Mouse (Mus musculus): ENCODE measurements at regions not wholly inside any gene's neighbourhood (a gene's known extent, or its start where the extent isn't known, plus 50 kb on each side); places are given as distances from the start of the nearest gene placed in this dataset.
"Not testable (repeated sequence)": the region's sequence is repeated elsewhere in the genome, so short reads cannot be mapped to it uniquely, and the experiment has no call there.

DNA sequence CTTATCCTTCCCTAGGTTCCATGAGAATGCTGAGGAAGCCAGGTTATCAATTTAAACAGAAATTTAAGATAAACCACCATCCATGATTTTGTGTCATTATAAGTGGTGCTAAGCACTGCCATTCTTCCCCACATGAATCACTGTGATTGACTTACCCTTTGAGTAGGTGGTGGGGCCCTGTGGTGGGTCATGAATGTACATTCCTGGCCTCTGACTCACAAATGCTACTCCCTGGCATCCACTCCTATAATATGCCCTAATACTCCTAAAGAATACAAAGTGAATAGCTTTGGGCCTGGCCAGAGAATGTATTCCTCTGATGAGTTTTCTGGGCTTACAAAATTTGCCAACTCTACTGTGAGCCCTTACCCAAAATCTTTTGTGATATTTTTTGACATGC lies 325.6 kb upstream of the Hsf2 start:
- Histone ChIP-seq H3K27ac (replicated peaks) (no peak overlapping the region), H3K36me3 (no peaks in the 10 kb centered on the region), H3K4me3 (no peak overlapping the region), H3K27me3 (ENCODE audit: low read depth, poor library complexity, severe bottlenecking) (no peaks in the 10 kb centered on the region), H3K4me1 (no peaks in the 10 kb centered on the region), H3K9me3 (replicated peaks) (no peaks in the 10 kb centered on the region)
- no peak for DNase-seq (ENCODE audit: low spot score)

GRCm38 (mm10) chr10:57163359-57163758 lies 322.8 kb upstream of the Hsf2 start:
- DNase-seq (ENCODE audit: low spot score): no peak
- no peaks in the 10 kb centered on the region for H3K9me3 ChIP-seq (replicated peaks)
- no peaks in the 10 kb centered on the region for H3K4me1 ChIP-seq
- WGBS: 77% methylated on average over 5 of the region's 5 CpGs
- H3K36me3 ChIP-seq: no peaks in the 10 kb centered on the region
- no peak overlapping the region for H3K4me3 ChIP-seq
- H3K27ac ChIP-seq (replicated peaks): no peak overlapping the region
- no peaks in the 10 kb centered on the region for H3K27me3 ChIP-seq (ENCODE audit: low read depth, poor library complexity, severe bottlenecking)

DNA sequence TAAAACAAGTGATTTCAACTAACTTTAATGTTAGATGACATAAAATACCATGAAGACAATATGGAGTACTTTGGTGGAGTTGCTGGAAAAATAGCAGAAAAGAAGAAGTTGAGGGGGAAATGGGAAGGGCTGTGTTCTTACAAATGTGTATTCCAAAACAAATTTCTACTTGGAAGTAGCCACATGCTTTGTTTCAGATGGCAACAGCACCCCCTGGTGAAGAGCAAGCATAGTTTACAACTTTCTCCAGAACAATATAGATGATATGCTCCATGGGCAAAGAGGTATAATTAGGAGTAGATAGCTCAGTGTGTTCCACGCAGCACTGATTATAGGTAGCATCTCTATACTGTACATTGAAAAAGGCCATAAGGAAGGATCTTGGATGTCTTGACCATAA lies 302.6 kb upstream of the Hsf2 start:
- Histone ChIP-seq H3K27me3 (ENCODE audit: low read depth, poor library complexity, severe bottlenecking) (no peaks in the 10 kb centered on the region), H3K4me1 (no peaks in the 10 kb centered on the region), H3K4me3 (no peak overlapping the region), H3K36me3 (no peaks in the 10 kb centered on the region), H3K27ac (replicated peaks) (no peak overlapping the region), H3K9me3 (replicated peaks) (no peaks in the 10 kb centered on the region)
- peak; percentile 18 for DNase-seq (ENCODE audit: low spot score)
- 77% methylated on average over 1 of the region's 1 CpGs for WGBS

- no peaks in the 10 kb centered on the region for H3K9me3 ChIP-seq (replicated peaks)
- no peak overlapping the region for H3K4me3 ChIP-seq
- no peaks in the 10 kb centered on the region for H3K4me1 ChIP-seq
- H3K27me3 ChIP-seq (ENCODE audit: low read depth, poor library complexity, severe bottlenecking): no peaks in the 10 kb centered on the region
- H3K36me3 ChIP-seq: no peaks in the 10 kb centered on the region
- no peak for DNase-seq (ENCODE audit: low spot score)
- no peak overlapping the region for H3K27ac ChIP-seq (replicated peaks)
Measured at GRCm38 (mm10) chr10:57210701-57211100, 275.5 kb upstream of the Hsf2 start.

GRCm38 (mm10) chr10:57231117-57231516 lies 255.1 kb upstream of the Hsf2 start:
- no peaks in the 10 kb centered on the region for H3K27me3 ChIP-seq (ENCODE audit: low read depth, poor library complexity, severe bottlenecking)
- no peaks in the 10 kb centered on the region for H3K4me1 ChIP-seq
- no peak overlapping the region for H3K4me3 ChIP-seq
- 81% methylated on average over 3 of the region's 3 CpGs for WGBS
- DNase-seq (ENCODE audit: low spot score): no peak
- H3K9me3 ChIP-seq (replicated peaks): no peaks in the 10 kb centered on the region
- no peaks in the 10 kb centered on the region for H3K36me3 ChIP-seq
- no peak overlapping the region for H3K27ac ChIP-seq (replicated peaks)

DNA sequence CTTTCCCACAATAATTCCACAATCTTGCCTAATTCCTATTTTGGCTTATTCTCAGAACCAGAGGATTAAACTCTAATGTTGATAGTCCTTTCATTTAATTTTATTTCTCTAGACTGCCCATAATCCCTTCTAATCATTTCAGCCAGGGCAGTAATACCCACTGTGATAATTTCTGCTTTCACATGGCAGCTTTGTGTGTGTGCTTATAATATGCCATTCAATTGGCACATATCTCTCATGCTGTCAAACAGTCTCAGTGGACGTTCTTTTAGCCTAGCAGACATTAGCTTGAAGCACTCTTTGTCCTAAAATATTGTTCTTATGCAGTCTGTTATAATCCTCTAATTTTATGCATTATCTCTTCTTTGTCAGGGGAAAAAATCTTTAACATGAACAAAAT lies 205.0 kb upstream of the Hsf2 start:
- Histone ChIP-seq H3K27ac (replicated peaks) (no peak overlapping the region), H3K4me3 (no peak overlapping the region), H3K27me3 (ENCODE audit: low read depth, poor library complexity, severe bottlenecking) (no peaks in the 10 kb centered on the region), H3K4me1 (no peaks in the 10 kb centered on the region), H3K36me3 (no peaks in the 10 kb centered on the region), H3K9me3 (replicated peaks) (no peaks in the 10 kb centered on the region)
- WGBS: 58% methylated on average over 1 of the region's 1 CpGs
- no peak for DNase-seq (ENCODE audit: low spot score)

GRCm38 (mm10) chr10:57282896-57283295 lies 203.3 kb upstream of the Hsf2 start:
- WGBS: 81% methylated on average over 5 of the region's 5 CpGs
- Histone ChIP-seq H3K4me1 (no peaks in the 10 kb centered on the region), H3K36me3 (no peaks in the 10 kb centered on the region), H3K9me3 (replicated peaks) (no peaks in the 10 kb centered on the region), H3K27me3 (ENCODE audit: low read depth, poor library complexity, severe bottlenecking) (no peaks in the 10 kb centered on the region), H3K4me3 (no peak overlapping the region), H3K27ac (replicated peaks) (no peak overlapping the region)
- DNase-seq (ENCODE audit: low spot score): no peak

GRCm38 (mm10) chr10:57291596-57291995 lies 194.6 kb upstream of the Hsf2 start:
- no peak for DNase-seq (ENCODE audit: low spot score)
- no peaks in the 10 kb centered on the region for H3K27me3 ChIP-seq (ENCODE audit: low read depth, poor library complexity, severe bottlenecking)
- H3K4me3 ChIP-seq: no peak overlapping the region
- no peaks in the 10 kb centered on the region for H3K4me1 ChIP-seq
- no peaks in the 10 kb centered on the region for H3K9me3 ChIP-seq (replicated peaks)
- 92% methylated on average over 10 of the region's 10 CpGs for WGBS
- no peak overlapping the region for H3K27ac ChIP-seq (replicated peaks)
- H3K36me3 ChIP-seq: no peaks in the 10 kb centered on the region

GRCm38 (mm10) chr10:57313799-57314198 lies 172.4 kb upstream of the Hsf2 start:
- WGBS: 91% methylated on average over 3 of the region's 3 CpGs
- no peaks in the 10 kb centered on the region for H3K27me3 ChIP-seq (ENCODE audit: low read depth, poor library complexity, severe bottlenecking)

DNA sequence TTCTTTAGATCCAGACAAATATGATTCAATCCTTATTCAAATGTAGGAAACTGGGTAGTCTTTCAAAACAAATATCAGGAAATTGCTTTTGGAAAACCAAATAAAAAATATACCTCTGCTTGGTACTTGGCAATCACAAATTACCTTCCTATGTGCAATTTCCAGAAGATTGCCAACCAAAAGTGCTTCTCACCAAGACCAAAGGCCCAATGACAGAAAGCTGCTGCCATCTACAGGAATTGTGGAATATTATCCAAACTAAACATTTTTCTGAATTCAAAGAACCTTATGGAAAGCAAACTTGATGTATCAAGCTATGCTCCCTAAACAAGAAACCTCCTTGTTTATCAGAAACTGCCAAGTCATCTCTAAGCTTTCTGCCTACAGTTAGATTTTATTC lies 169.1 kb upstream of the Hsf2 start:
- H3K36me3 ChIP-seq: no peaks in the 10 kb centered on the region
- no peak overlapping the region for H3K27ac ChIP-seq (replicated peaks)
- H3K4me1 ChIP-seq: no peaks in the 10 kb centered on the region
- no peaks in the 10 kb centered on the region for H3K27me3 ChIP-seq (ENCODE audit: low read depth, poor library complexity, severe bottlenecking)
- no peaks in the 10 kb centered on the region for H3K9me3 ChIP-seq (replicated peaks)
- no peak overlapping the region for H3K4me3 ChIP-seq
- DNase-seq (ENCODE audit: low spot score): no peak

More at GRCm38 (mm10) chr10:57313799-57314198, 172.4 kb upstream of the Hsf2 start:
- Histone ChIP-seq H3K36me3 (no peaks in the 10 kb centered on the region), H3K27ac (replicated peaks) (no peak overlapping the region), H3K9me3 (replicated peaks) (no peaks in the 10 kb centered on the region), H3K4me1 (no peaks in the 10 kb centered on the region), H3K4me3 (no peak overlapping the region)
- DNase-seq (ENCODE audit: low spot score): no peak

- DNase-seq (ENCODE audit: low spot score): no peak
- no peaks in the 10 kb centered on the region for H3K9me3 ChIP-seq (replicated peaks)
- no peak overlapping the region for H3K27ac ChIP-seq (replicated peaks)
- WGBS: 64% methylated on average over 2 of the region's 2 CpGs
- H3K36me3 ChIP-seq: no peaks in the 10 kb centered on the region
- H3K4me3 ChIP-seq: no peak overlapping the region
- no peaks in the 10 kb centered on the region for H3K27me3 ChIP-seq (ENCODE audit: low read depth, poor library complexity, severe bottlenecking)
- H3K4me1 ChIP-seq: no peaks in the 10 kb centered on the region
Measured at GRCm38 (mm10) chr10:57319171-57319570, 167.0 kb upstream of the Hsf2 start.

DNA sequence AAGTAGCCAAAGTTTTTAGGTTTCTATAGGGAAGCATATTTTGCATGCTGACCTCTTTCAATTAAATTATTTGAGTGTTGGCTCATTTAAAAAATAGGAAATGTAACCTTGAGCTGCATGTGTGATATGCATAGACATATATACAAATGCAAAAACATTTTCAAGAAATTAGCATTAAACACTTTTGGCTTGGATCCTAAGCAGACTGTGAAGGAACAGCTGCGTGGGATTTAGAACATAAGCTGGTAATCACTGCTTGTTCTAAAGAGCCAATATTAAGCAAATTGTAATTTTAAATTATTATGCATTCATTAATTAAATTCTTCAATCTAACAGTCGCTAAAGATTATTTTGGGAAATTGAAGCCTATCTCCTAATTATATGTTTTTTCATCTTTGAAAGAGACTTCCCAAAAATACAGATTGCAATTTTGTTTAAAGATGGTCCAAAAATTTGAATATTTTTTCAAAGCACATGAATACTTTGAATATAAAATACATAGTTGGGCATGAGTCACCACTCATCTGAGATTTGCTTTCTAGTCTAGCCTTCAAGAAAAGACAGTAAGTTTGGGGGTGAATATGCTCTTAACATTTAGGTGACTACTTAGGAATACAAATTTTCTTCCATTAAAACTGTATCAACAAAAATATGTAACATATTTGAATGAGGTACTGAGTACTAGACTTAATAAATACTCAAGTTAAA lies 163.3 kb upstream of the Hsf2 start:
- 84% methylated on average over 2 of the region's 2 CpGs for WGBS
- no peak for DNase-seq (ENCODE audit: low spot score)
- no peak overlapping the region for H3K4me3 ChIP-seq
- no peak overlapping the region for H3K27ac ChIP-seq (replicated peaks)
- no peaks in the 10 kb centered on the region for H3K4me1 ChIP-seq
- H3K36me3 ChIP-seq: no peaks in the 10 kb centered on the region
- no peaks in the 10 kb centered on the region for H3K27me3 ChIP-seq (ENCODE audit: low read depth, poor library complexity, severe bottlenecking)
- no peaks in the 10 kb centered on the region for H3K9me3 ChIP-seq (replicated peaks)

DNA sequence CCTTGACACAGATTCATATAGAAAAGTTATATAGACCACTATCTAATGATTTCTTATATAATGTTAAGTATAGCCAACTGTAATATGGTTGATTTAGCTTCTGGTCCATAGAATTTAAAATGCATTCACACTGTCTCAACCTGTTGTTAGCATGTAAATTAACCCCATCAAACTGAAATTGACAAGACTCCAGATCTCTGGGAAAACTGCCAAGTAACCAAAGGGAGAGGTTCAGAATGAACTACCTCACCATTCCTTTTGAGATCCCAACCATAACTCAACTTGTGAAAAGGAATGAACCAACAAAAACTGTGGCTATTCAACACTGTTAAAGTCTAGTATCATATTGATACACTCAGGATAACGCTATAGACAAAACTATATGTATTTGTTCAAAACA lies 162.0 kb upstream of the Hsf2 start:
- H3K27ac ChIP-seq (replicated peaks): no peak overlapping the region
- DNase-seq (ENCODE audit: low spot score): no peak
- H3K4me1 ChIP-seq: no peaks in the 10 kb centered on the region
- no peak overlapping the region for H3K4me3 ChIP-seq
- H3K36me3 ChIP-seq: no peaks in the 10 kb centered on the region
- no peaks in the 10 kb centered on the region for H3K27me3 ChIP-seq (ENCODE audit: low read depth, poor library complexity, severe bottlenecking)
- H3K9me3 ChIP-seq (replicated peaks): no peaks in the 10 kb centered on the region
- WGBS: 76% methylated on average over 1 of the region's 1 CpGs

- H3K4me3 ChIP-seq; DNase-seq (ENCODE audit: low spot score); H3K36me3 ChIP-seq; H3K27ac ChIP-seq (replicated peaks); H3K9me3 ChIP-seq (replicated peaks); H3K27me3 ChIP-seq (ENCODE audit: low read depth, poor library complexity, severe bottlenecking); H3K4me1 ChIP-seq: not testable (repeated sequence)
- 100% methylated on average over 1 of the region's 1 CpGs for WGBS
Measured at GRCm38 (mm10) chr10:57362781-57363180, 123.4 kb upstream of the Hsf2 start.
